Mouse (Mus musculus): Measurements from ENCODE around the gene Ndufs3.

Gene Ndufs3

DNA sequence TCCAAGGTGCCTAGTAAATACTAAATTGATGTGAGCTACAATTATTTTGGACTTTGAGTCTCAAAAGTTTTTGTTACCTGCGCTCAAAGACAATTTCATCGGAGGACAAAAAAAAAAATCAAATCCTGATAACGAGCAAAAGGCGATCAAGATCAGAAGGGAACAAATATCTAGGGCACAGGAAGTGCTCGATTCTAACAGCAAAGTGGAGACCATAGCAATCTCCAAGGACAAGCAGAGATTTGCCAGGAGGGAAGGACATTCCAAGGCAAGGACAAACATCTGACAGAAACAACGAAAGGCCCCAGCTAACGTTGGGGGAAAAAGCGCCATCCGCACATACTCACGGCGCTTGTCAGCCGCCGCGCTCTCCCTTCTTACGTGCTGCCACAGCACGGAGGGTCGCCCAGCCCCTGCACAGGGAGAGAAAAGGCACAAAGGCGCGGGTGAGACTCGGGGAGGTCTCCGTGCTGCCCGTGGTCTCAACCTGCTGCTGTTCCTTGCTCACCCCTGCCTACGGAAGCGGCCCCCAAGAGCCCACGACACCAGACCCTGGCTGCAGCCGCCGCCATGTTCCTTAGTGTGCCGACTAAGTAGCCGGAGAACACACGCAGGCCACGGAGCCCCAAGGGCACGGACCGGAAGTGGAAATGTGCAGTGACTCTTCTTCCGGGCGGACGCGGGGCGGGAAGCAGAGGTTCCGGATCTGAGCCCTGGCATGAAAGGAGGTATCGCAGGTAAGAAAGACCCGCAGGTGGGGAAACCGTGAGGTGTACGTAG, at the start of gene Ndufs3, which contains the start of gene Kbtbd4:
TSS of gene Ndufs3 (minus strand) at position 752 of the 780 bp plus-strand sequence.
TSS of gene Kbtbd4 (plus strand) at position 665 of the 780 bp plus-strand sequence.
- DNase-seq (ENCODE audit: extremely low read depth, low read depth) = peak; percentile 80

DNA sequence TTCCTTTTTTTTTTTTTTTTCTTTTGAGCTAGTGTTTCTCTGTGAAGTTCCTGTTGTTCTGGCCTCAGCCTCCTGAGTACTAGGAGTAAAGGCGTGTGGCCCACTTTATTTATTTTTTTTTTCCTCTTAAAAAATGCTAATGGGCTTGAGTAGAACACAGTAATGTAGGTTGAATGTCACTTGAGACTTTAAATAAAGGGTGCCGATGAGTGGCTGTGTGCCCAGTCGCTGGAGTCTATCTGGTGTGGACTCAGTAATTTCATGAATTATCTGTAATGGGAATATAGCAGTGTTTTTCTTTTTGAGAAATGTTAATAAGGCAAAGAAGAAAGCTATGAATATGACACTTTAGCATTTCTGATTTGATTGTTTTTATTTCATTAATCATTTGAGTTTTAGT, 48.8 kb upstream of the Ndufs3 start:
- DNase-seq (ENCODE audit: extremely low read depth, low read depth) = no peak

DNA sequence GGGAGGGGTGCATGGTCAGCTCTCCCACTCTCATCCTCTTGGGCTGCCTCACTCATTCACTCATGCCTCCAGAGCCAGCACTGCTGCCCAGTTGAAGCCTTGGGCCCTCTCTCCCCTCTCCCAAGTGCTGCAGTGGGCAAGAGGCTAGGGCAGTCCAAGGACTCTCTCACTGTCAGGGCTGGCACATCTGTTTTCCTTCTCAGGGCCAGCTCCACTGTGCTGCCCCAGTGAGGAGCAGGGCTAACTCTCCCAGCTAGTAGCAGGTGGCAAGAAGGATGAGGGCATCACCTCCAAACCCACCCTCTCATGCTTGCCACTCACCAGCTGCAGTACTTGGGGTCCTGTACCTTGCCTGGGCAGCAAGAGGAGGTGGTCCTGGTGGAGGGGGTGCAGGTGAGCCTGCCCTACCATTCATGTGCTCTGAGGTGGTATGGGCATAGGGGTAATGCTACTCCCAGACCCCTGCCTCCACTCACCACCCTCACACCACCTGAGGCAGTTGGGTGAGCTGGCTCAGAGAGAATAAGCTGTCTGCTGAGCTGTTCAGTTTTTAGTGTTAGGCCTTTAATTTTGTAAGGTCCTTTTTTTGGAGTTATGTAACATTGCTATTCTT, 46.1 kb upstream of the Ndufs3 start:
- DNase-seq (ENCODE audit: extremely low read depth, low read depth) = no peak

DNA sequence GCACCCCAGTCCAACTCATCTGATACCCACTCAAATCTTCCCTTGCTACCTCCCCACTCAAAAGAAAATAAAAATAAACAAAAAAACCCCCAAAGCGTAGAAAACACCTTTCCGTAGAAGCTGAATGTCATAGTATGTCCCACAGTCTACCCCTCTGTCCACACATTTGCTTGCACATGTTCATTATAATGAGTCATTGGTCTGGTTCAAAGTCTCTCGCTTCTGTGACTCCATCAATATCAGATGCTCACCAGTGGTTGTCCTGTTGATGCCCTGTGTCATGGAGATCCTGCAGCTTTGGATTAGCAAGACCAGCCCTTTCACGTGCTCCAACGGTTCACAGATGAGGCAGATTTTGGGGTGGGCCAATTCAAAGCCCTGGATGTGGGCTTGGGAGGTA, 45.5 kb upstream of the Ndufs3 start:
- DNase-seq (ENCODE audit: extremely low read depth, low read depth) = no peak

DNA sequence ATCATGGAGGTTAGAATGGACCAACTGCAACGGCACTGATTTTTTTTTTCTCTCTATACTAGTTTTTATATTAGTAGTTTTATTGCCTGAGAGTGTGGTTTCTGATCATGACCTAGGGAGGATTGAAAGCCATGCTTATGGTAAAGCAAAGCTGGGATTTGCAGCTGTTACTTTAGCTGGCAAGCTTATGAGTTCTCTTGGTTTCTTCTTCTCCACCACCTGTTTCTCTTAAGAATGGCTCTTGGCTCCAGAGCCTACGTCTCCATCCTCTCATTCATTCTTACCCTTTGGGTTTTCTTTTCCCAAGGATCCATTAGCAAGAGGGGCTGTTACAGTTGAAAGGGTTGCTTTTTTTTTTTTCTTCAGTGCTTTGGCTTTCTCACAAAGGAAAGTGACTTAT, 37.1 kb upstream of the Ndufs3 start:
- DNase-seq (ENCODE audit: extremely low read depth, low read depth) = no peak

DNA sequence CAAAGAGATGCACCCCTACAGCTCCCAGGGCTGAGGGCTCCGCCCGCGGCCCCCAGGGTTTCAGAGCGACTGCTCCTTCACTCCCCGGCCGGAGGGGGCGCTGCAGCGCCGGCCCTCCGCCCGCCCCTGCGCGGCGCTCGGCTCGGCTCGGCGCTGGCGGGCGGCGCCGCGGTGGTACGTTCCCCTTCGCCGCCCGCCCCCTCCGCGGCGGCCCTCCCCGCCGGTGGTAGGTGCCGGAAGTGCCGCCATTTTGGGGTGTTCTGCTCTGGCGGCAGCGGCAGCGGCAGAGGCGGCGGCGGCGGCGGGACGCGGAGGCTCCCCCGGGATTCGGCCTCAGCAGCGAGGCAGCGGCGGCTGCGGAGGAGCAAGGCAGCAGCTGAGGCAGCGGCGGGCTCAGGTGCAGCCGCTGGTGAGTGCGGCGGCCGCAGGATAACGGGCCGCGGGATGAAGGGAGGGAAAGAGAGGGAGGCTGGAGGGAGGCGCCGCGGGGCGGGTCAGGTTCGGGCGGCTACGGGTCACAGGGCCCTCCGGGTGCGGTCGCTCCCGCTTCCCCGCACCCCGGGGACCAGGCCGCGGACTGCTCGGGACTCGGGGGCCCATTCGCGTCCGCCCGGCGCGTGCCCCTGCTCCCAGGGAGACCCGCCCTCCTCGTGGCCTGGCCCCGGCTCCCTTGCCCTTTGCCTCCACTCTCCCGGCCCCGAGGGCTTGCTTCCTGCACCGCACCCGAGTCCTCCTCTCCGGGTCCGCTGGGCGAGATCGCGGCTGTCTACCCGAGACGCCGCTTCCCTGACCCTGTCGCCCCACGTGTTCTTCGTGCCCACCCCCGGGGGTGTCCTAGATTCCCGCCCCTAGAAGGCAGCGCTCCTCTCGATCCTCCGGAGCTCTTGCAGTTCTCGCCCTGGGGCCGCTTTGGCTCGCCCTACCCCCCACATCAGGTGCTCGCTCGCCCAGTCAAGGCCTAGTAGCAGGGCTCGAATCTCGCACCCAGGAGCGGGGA, 35.9 kb upstream of the Ndufs3 start, which contains the start of gene Celf1:
TSS of gene Celf1 (plus strand) at position 150 of the 997 bp plus-strand sequence.
- DNase-seq (ENCODE audit: extremely low read depth, low read depth) = no peak

DNA sequence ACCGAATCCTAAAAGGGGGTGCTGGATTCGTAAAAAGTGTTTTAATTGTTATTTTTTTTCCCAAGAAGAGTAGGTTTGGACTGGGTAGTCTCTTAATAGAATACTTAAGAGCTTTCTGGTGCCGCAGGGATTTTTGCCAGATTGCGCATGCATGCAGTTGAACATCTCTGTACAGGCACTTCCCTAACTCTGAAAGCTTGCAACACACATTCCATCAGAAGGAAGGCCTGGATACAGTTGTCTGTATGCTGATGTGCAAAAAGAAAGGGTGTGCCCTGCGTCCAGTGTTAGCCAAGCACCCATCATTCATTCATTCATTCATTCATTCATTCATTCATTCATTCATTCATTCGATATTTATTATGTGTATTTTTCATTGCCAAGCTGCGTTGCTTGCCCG, 35.1 kb upstream of the Ndufs3 start:
- DNase-seq (ENCODE audit: extremely low read depth, low read depth) = no peak

DNA sequence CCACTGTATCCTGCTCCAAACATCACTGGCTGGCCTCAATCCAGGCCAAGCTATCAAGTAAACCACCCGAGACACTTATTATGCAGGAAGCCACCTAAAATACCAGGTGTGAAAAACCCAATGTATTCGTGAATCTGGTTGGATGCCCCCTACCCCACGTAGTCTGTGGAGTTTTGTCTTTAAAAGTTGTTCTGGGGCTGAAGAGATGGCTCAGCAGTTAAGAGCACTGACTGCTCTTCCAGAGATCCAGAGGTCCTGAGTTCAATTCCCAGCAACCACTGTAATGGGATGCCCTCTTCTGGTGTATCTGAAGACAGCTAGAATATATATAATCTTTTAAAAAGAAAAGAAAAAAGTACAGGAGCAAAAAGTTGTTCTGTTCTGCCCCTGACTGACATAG, 33.7 kb upstream of the Ndufs3 start:
- no peak for DNase-seq (ENCODE audit: extremely low read depth, low read depth)

DNA sequence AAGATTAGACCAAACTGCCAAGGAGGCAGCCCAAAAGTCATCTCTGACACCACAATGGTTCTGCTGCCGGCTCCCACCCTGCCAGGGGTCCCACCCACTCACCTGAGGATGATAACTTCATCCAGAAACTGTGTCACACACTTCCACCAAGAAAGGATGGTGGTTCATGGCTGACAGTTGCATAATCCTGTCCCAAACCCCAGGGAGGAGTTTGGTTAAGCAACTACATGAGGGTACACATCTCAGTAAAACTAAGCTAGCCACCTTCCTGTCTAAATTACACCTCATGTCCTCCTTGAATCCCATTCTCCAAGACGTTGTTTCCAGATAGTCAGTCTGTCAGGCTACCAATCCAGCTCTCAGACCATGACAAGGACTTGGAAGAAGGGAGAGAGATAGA, 27.6 kb upstream of the Ndufs3 start:
- no peak for DNase-seq (ENCODE audit: extremely low read depth, low read depth)

DNA sequence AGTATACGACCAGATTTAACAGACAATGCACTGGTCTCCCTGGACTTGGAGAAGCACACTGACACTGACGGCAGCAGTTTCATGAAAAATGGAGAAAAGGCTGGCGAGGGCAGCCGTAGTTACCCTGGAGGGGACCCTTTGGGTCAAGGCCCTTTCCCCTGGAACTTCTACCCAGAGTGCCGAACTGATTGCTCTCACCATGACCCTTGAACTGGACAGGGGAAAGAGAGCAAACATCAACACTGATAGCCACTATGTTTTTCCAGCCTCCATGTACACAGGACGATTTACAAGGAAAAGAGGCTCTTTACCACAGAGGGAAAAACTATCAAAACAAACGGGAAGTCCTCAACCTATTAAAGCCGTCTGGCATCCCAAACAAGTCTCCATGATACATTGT, 27.2 kb upstream of the Ndufs3 start:
- no peak for DNase-seq (ENCODE audit: extremely low read depth, low read depth)

DNA sequence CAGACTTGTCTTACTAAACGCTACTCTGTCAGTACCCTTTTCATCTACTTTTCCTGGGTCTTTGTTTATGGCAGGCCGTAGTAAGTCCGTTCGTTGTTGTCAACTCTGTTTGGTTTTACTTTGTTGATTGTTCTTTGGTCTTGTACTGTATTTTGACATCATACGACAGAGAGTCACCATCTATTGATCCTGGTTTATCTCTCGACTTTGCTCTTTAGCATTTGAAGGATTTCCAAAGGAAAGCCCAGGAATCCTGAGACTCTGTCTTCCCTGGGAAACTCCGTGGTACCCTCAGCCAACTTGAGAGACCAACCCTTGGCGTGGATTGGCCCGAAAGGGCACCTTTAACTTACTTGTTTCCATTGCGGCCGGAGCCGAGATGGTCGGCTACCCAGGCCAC, 23.9 kb upstream of the Ndufs3 start:
- DNase-seq (ENCODE audit: extremely low read depth, low read depth) = no peak

DNA sequence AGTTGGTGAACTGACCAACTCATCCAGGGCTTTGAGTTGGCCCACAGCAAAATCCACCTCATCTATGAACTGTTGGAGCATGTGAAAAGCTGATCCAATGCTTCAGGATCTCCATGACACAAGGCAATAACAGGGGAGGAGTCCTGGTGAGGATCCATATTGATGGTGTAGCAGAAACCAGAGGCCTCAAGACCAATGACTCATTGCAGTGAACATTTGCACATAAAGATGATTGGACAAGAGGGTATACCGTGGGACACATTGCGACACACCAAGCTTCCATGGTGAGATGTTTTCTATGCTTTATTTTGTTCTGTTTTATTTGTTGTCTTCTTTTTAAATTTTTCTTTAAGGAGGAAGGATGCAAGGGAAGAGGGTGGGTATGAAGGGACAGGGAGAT, 18.0 kb upstream of the Ndufs3 start:
- DNase-seq (ENCODE audit: extremely low read depth, low read depth) = no peak

DNA sequence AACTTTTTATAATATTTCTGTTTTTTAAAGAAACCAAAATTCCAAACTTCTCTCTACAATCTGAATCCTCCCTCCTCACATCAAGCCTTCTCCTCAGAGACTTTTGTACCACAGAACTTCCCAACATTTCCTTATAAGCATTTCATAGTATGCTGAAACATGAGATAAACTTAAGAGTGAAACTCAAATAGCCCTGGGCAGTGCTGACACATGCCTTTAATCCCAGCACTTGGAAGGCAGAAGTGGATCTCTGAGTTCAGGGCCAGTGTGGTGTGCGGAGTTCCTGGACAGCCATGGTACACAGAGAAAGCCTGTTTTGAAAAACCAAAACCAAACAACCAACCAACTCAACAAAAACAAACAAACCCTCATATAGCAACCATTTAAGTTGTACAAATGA, 16.6 kb upstream of the Ndufs3 start:
- DNase-seq (ENCODE audit: extremely low read depth, low read depth) = no peak

DNA sequence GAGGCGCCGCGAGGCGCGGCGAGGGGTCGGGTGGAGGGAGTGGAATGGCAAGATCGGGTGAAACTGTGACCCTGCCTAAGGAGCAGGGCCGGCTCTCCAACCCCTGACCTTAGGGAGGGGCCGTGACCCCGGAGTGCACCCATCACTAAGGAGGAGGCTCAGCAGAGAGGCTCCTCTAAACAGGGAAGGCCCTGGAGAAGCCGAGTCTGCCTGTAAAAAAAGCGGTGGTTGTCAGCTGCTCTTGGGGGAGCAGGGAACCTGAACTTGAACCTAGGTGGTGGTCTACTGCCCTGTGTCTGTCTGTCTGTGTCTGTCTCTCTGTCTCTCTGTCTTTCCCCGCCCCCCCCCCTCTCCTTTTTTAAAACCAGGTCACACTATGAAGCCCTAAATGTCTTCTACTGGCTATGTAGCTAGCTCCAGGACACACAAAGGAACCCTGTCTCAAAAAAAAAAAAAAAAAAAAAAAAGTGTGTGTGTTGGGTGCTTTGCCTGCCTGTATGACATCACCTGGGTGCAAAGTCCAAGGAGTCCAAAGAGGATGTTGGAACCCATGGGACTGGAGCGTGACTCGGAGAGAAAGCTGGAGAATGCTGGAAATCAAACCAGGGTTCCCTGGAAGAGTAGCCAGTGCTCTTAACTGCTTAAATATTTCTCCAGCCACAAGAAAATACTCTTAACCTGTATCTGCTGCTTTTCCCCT, 13.5 kb upstream of the Ndufs3 start:
- no peak for DNase-seq (ENCODE audit: extremely low read depth, low read depth)

DNA sequence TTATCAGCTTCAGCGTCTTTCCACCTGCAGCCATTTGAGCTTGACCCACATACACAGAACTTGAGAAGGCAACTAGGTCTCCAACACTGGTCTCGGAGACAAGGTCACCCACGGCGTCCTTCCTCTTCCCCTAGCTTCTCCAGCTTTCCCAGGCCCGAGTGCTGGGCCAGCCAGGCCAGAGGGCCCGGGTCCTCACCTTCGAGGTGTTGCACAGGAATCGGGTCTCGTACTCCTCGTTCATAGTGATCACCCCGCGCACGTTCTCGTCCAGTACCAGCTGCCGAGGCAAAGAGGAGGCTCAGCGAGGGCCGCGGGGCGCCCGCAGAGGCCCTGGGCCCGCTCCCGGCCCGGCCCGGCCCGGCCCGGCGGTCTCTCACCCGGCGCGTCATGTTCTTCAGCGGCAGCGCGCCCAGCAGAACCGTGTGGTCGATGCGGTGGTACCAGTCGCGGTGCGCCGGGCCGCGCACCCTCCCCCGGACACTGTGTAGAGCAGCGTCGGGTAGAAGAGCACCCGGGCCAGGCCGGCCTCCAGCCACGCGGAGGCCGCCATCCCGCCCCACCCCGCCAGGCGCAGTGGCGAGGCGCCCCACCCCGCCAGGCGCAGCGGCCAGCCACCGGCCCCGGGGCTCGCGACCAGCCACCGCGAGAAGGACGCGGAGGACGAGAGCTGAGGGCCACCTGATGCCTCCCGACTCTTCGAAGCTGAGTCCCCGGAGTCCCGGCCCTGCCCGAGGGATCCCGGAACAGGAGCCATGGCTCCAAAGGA, 12.8 kb upstream of the Ndufs3 start:
- DNase-seq (ENCODE audit: extremely low read depth, low read depth) = no peak

DNA sequence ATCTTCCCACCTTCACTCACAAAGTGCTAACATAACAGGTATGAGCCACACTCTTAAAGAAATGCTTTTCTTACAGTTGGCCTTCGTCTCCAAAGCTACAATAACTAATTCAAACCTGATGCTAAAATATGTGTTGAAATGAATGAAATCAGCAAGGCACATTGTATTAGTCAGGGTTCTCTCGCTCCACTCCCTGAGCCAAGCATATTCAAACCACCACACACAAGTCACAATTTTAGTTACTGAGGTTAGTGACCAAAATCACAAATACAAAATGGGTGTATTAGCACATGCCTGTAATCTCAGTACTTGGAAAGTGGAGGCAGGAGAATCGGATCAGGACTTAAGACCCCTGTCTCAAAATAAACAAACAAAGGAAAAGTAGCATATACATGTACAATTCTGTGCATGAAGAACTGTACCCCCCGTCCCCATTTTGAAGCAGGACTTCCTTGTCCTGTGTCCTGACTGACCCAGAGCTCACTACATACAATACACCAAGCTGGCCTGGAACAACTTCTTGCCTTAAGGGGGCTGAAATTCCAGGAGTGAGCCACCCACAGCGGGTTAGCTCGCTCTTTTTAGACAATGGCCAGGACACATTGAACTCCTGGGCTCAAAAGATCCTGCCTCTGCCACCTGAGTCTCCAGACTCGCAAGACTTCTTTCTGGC, 12.1 kb upstream of the Ndufs3 start:
- no peak for DNase-seq (ENCODE audit: extremely low read depth, low read depth)

DNA sequence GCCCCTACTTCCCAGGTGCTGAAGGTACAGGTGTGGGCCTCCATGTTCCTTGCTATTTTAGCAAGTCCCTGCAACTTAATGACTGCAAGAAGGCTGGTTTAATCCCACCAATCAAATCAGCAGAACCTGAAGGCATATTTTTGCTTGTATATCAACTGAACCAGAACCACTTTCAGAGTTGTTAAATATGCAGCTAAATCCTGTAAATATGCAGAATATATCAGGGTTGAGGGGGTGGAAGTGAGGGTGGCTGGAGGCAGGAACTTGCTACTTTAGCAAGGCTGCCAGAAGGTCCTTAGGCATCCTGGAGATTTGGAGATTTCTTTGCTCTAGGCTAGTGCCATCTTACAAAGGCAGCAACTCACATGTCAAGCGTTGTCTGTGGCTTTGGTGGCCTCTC, 10.9 kb upstream of the Ndufs3 start:
- DNase-seq (ENCODE audit: extremely low read depth, low read depth) = no peak

DNA sequence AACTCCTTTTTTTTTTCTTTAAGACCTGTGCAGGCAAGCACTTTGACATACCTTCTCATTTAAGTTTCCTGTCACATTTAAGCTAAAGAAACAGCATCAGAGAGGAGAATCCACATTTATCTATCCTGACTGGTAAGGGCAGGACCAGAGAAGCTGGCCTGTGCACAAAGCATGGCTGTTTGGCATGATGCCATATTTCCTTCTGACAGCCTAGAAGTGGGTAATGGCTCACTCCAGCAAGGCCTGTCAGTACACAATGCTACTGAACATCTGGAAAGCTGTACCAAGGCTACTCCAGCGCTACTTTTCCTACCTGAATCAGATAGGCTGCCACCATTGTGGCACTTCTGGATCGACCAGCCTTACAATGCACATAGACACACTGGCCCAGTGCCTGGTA, 9.0 kb upstream of the Ndufs3 start:
- no peak for DNase-seq (ENCODE audit: extremely low read depth, low read depth)

DNA sequence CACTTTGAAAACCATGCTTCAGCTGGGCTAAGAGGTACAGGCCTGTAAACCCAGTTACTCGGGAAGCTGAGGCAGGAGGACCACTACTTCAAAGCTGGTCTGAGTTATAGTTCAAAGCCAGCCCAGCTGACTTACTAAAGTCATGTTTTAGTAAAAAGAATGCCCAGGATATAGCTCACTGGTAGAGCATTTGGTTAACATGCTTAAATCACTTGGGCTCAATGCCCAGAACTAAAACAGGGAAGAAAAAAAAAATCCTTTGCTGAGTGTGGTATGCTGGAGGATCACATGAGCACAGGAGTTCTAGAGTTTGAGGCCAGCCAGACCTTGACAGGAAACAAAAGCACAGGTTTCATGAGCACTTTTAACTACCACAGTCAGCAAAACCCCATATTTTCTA, 7.0 kb upstream of the Ndufs3 start:
- DNase-seq (ENCODE audit: extremely low read depth, low read depth) = no peak

DNA sequence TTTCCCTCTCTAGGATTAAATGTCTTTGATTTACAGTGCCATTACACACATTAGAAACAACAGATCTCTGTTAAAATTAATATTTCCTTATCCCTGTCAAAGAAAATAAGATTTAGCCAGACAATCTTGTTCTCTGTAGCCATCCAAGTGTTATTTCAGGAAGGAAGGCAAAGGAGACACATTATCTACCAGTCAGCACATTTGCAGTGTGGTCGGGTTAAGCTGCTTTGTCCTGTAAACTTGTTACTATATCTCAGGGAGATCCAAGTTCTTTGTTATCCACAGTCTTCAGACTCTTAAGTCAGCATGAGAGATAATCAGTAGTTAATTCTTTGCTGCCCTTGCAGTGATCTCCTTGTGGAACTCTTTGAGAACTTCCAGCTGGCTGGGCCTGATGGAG, 6.2 kb upstream of the Ndufs3 start:
- DNase-seq (ENCODE audit: extremely low read depth, low read depth) = no peak
